ENCODE assay signal across 7 mouse cellular contexts in the genomic region with DNA sequence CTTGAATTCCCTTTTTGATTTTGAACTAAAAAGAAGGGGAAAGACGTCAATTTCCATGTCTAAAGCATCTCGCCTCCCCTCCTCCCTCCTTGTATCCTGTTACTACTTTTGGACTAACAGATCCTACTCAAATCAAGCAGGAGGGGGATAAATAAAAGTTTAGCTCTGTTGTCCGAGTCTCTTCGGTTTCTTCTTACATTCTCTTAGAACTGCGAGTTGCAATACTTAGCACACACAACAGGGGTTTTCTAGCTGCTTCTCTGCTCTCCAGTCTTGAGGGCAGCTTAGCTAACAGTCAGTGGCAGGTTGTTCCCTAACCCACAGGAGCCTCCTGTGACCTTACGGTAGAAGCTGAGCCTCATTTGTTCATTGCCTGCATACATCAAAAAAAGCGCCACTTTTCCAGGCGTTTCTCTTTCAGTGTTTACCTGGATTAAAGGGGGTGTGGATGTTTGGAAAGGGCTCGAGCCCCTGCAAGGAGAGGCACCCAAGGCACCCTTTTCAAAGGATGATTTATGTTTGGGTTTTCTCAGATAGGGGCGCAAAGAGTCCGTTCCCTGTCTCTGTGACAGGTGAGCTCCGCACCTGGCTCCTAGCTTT.
A peak's percentile ranks its signal among the peaks of the same experiment; 100 is the strongest.
DNase-seq lines count a peak whose midpoint lies in the region; ATAC-seq and TF ChIP-seq lines count a peak whose summit lies in the region.

No protein-coding gene starts in this region.

- H3K4me3 ChIP-seq in E14TG2a.4 (replicated peaks; ENCODE audit: low read length): peak overlapping the region; percentile 71
- peak overlapping the region; percentile 58 for H3K4me3 ChIP-seq in forebrain, embryonic 14.5 days (ENCODE audit: low read depth, low read length)
- H3K4me3 ChIP-seq in intestine, embryonic 14.5 days (ENCODE audit: low read depth, low read length): peak overlapping the region; percentile 51
- H3K4me3 ChIP-seq in stomach, embryonic 16.5 days (replicated peaks; ENCODE audit: low read length): peak overlapping the region; percentile 55

- DNase-seq in R1 (ENCODE audit: low read depth, low spot score): peak; percentile 73
- DNase-seq in forebrain, embryonic 14.5 days (ENCODE audit: low spot score): peak; percentile 46
- no peak for DNase-seq in intestine, embryonic 14.5 days (ENCODE audit: low spot score)
- DNase-seq in lung, postnatal 14 days: peak; percentile 19
- no peak for DNase-seq in urinary bladder, postnatal 4 days (ENCODE audit: low spot score in 2 of 2)

- H3K27me3 ChIP-seq in E14TG2a.4 (ENCODE audit: insufficient read depth, low read length): peaks cover 59% of the 10 kb centered on the region
- H3K27me3 ChIP-seq in forebrain, embryonic 14.5 days (replicated peaks; ENCODE audit: control insufficient read depth, insufficient read depth, low read length): no peaks in the 10 kb centered on the region
- peaks cover 10% of the 10 kb centered on the region; the same call in 1 of the 2 replicates for H3K27me3 ChIP-seq in intestine, embryonic 14.5 days (replicated peaks; ENCODE audit: control insufficient read depth, insufficient read depth, low read length)
- H3K27me3 ChIP-seq in stomach, embryonic 16.5 days (ENCODE audit: control insufficient read depth, insufficient read depth, low read length): no peaks in the 10 kb centered on the region

- H3K27ac ChIP-seq in forebrain, embryonic 14.5 days (ENCODE audit: low read depth, low read length): peak overlapping the region; percentile 79
- peak overlapping the region; percentile 96 for H3K27ac ChIP-seq in intestine, embryonic 14.5 days (ENCODE audit: low read depth)
- peak overlapping the region; percentile 95 for H3K27ac ChIP-seq in stomach, embryonic 16.5 days (ENCODE audit: low read length)

- H3K36me3 ChIP-seq in E14TG2a.4 (ENCODE audit: insufficient read depth, low read length): no peaks in the 10 kb centered on the region
- no peaks in the 10 kb centered on the region for H3K36me3 ChIP-seq in forebrain, embryonic 14.5 days (ENCODE audit: control insufficient read depth, insufficient read depth, low read length)
- H3K36me3 ChIP-seq in intestine, embryonic 14.5 days (ENCODE audit: control insufficient read depth, insufficient read depth, low read length): no peaks in the 10 kb centered on the region
- H3K36me3 ChIP-seq in stomach, embryonic 16.5 days (ENCODE audit: control insufficient read depth, insufficient read depth, low read length): no peaks in the 10 kb centered on the region

- peak overlapping the region; percentile 82 for H3K9ac ChIP-seq in forebrain, embryonic 14.5 days (ENCODE audit: low read length)
- peak overlapping the region; percentile 65 for H3K9ac ChIP-seq in intestine, embryonic 14.5 days (ENCODE audit: low read length)
- H3K9ac ChIP-seq in stomach, embryonic 16.5 days (ENCODE audit: low read length): peak overlapping the region; percentile 77

- TF ChIP-seq CTCF in E14TG2a.4 (conservative IDR thresholded peaks at IDR 0.05; ENCODE audit: low read length): no peak

- H3K4me1 ChIP-seq in E14TG2a.4 (replicated peaks; ENCODE audit: low read depth, low read length): peaks cover 33% of the 10 kb centered on the region
- H3K4me1 ChIP-seq in forebrain, embryonic 14.5 days (ENCODE audit: control insufficient read depth, insufficient read depth, low read length): peaks cover 3% of the 10 kb centered on the region; the same call in 1 of the 2 replicates
- H3K4me1 ChIP-seq in intestine, embryonic 14.5 days (replicated peaks; ENCODE audit: control insufficient read depth, insufficient read depth, low read length): peaks cover 7% of the 10 kb centered on the region
- H3K4me1 ChIP-seq in stomach, embryonic 16.5 days (ENCODE audit: control insufficient read depth, insufficient read depth, low read length): peaks cover 19% of the 10 kb centered on the region

- ATAC-seq in forebrain, embryonic 14.5 days: no peak; the same call in 1 of the 2 replicates
- no peak for ATAC-seq in intestine, embryonic 14.5 days (replicated peaks; ENCODE audit: low FRiP score, low TSS enrichment, low read depth)
- ATAC-seq in stomach, embryonic 16.5 days (ENCODE audit: insufficient read depth, low FRiP score): no peak

- H3K9me3 ChIP-seq in E14TG2a.4 (ENCODE audit: low read length): no peaks in the 10 kb centered on the region
- H3K9me3 ChIP-seq in forebrain, embryonic 14.5 days (replicated peaks; ENCODE audit: control insufficient read depth, low read length): no peaks in the 10 kb centered on the region
- no peaks in the 10 kb centered on the region for H3K9me3 ChIP-seq in intestine, embryonic 14.5 days (ENCODE audit: control insufficient read depth, low read length)
- no peaks in the 10 kb centered on the region for H3K9me3 ChIP-seq in stomach, embryonic 16.5 days (replicated peaks; ENCODE audit: control insufficient read depth, low read length)

- 16% methylated on average over 12 of the region's 12 CpGs for WGBS in forebrain, embryonic 14.5 days
- 6% methylated on average over 12 of the region's 12 CpGs for WGBS in intestine, embryonic 14.5 days
- WGBS in stomach, embryonic 16.5 days: 9% methylated on average over 12 of the region's 12 CpGs

- peak overlapping the region; percentile 80 for H3K4me2 ChIP-seq in forebrain, embryonic 14.5 days (ENCODE audit: low read length)
- peak overlapping the region; percentile 67 for H3K4me2 ChIP-seq in intestine, embryonic 14.5 days (ENCODE audit: low read length)
- H3K4me2 ChIP-seq in stomach, embryonic 16.5 days (ENCODE audit: low read depth, low read length): peak overlapping the region; percentile 65

Comparison
In these comparisons a context has a peak if more than half of its experiments do, and no peak if none do; other contexts are left out.
1. DNase-seq: peak in R1 (single experiment), forebrain, embryonic 14.5 days (single experiment) and lung, postnatal 14 days (single experiment); none in intestine, embryonic 14.5 days (single experiment) and urinary bladder, postnatal 4 days (0 of 2).
2. Peak in every context shown above with its lines, with median percentiles within 50 percentile points of each other: H3K4me3 ChIP-seq, H3K27ac ChIP-seq, H3K4me2 ChIP-seq and H3K9ac ChIP-seq.